Mouse (Mus musculus): Measurements from ENCODE around the gene Ankrd33b.

- no peak for TF ChIP-seq POLR2A (IDR thresholded peaks at IDR 0.05; ENCODE audit: low read depth, low read length)
- no peak for TF ChIP-seq CTCF (IDR thresholded peaks at IDR 0.05; ENCODE audit: extremely low read depth, insufficient read length, insufficient replicate concordance, low read depth, low read length)
Measured at GRCm38 (mm10) chr15:31282353-31282752, 85.2 kb downstream of the Ankrd33b start.

All from small intestine, adult 2 months (tissue).